Comparison of ENCODE assay signal across 16 mouse cellular contexts in genomic region chr13:39834521-39835245, GRCm38 (mm10).
DNase-seq lines count a peak whose midpoint lies in the region; ATAC-seq and TF ChIP-seq lines count a peak whose summit lies in the region.
"Had no signal": no experiment of that assay in that cellular context is flagged by ENCODE, and none has a peak within 500 bp of the region (broad histone marks: within the 10 kb centered on the region; RNA-seq: fewer than 3 reads in every experiment).

No protein-coding gene starts in this region.

- peaks cover 9% of the 10 kb centered on the region; the same call in 1 of the 2 replicates for H3K4me1 ChIP-seq in forebrain, embryonic 14.5 days (ENCODE audit: control insufficient read depth, insufficient read depth, low read length)
- H3K4me1 ChIP-seq in forebrain, embryonic 12.5 days: peaks cover 9% of the 10 kb centered on the region
- no peaks in the 10 kb centered on the region for H3K4me1 ChIP-seq in cortical plate, adult 2 months (ENCODE audit: control insufficient read depth, insufficient read depth, low read length)
- no peaks in the 10 kb centered on the region for H3K4me1 ChIP-seq in neural tube, embryonic 15.5 days
- no peaks in the 10 kb centered on the region for H3K4me1 ChIP-seq in heart, embryonic 11.5 days (ENCODE audit: control insufficient read depth, insufficient read depth, low read length)
- H3K4me1 ChIP-seq: embryonic facial prominence, embryonic 12.5 days; heart, embryonic 13.5 days; liver, embryonic 13.5 days had no signal

- no peak for TF ChIP-seq CTCF in cortical plate, adult 2 months (IDR thresholded peaks at IDR 0.05; ENCODE audit: extremely low read depth, insufficient read depth, low read length)

- ATAC-seq in forebrain, embryonic 14.5 days: peak; percentile 72
- ATAC-seq in forebrain, embryonic 12.5 days (ENCODE audit: low FRiP score): no peak
- ATAC-seq in neural tube, embryonic 15.5 days (ENCODE audit: low FRiP score): peak; percentile 55; the same call in 1 of the 2 replicates
- no peak for ATAC-seq in heart, embryonic 11.5 days (replicated peaks; ENCODE audit: insufficient number of reproducible peaks, low FRiP score, low TSS enrichment)
- ATAC-seq: lung, postnatal 0 days had no signal

- no peak overlapping the region for H3K9ac ChIP-seq in forebrain, embryonic 14.5 days (ENCODE audit: low read length)
- H3K9ac ChIP-seq in forebrain, embryonic 12.5 days: no peak overlapping the region
- H3K9ac ChIP-seq in neural tube, embryonic 15.5 days (replicated peaks): no peak overlapping the region
- no peak overlapping the region for H3K9ac ChIP-seq in heart, embryonic 11.5 days (ENCODE audit: low read depth, low read length)
- H3K9ac ChIP-seq: embryonic facial prominence, embryonic 12.5 days; heart, embryonic 13.5 days; liver, embryonic 13.5 days had no signal

- peak overlapping the region; percentile 39 for H3K4me2 ChIP-seq in forebrain, embryonic 14.5 days (ENCODE audit: low read length)
- no peak overlapping the region; the same call in 1 of the 2 replicates for H3K4me2 ChIP-seq in forebrain, embryonic 12.5 days
- H3K4me2 ChIP-seq in neural tube, embryonic 15.5 days: peak overlapping the region; percentile 36
- no peak overlapping the region for H3K4me2 ChIP-seq in heart, embryonic 11.5 days
- H3K4me2 ChIP-seq: embryonic facial prominence, embryonic 12.5 days; heart, embryonic 13.5 days; liver, embryonic 13.5 days had no signal

- no peaks in the 10 kb centered on the region for H3K9me3 ChIP-seq in forebrain, embryonic 14.5 days (replicated peaks; ENCODE audit: control insufficient read depth, low read length)
- H3K9me3 ChIP-seq in forebrain, embryonic 12.5 days: no peaks in the 10 kb centered on the region
- H3K9me3 ChIP-seq in neural tube, embryonic 15.5 days (replicated peaks): no peaks in the 10 kb centered on the region
- H3K9me3 ChIP-seq in heart, embryonic 11.5 days (replicated peaks; ENCODE audit: control insufficient read depth, low read length): no peaks in the 10 kb centered on the region
- H3K9me3 ChIP-seq: embryonic facial prominence, embryonic 12.5 days; heart, embryonic 13.5 days; liver, embryonic 13.5 days had no signal

- H3K27me3 ChIP-seq in forebrain, embryonic 14.5 days (replicated peaks; ENCODE audit: control insufficient read depth, insufficient read depth, low read length): no peaks in the 10 kb centered on the region; the same call in 1 of the 2 replicates
- peaks cover 7% of the 10 kb centered on the region for H3K27me3 ChIP-seq in forebrain, embryonic 12.5 days
- H3K27me3 ChIP-seq in neural tube, embryonic 15.5 days (replicated peaks): no peaks in the 10 kb centered on the region
- no peaks in the 10 kb centered on the region for H3K27me3 ChIP-seq in heart, embryonic 11.5 days (ENCODE audit: control insufficient read depth, insufficient read depth, low read length)
- H3K27me3 ChIP-seq: heart, embryonic 13.5 days; liver, embryonic 13.5 days had no signal

- WGBS in forebrain, embryonic 14.5 days: 21% methylated on average over 9 of the region's 9 CpGs
- 37% methylated on average over 9 of the region's 9 CpGs for WGBS in forebrain, embryonic 12.5 days
- 60% methylated on average over 9 of the region's 9 CpGs for WGBS in neural tube, embryonic 15.5 days
- 72% methylated on average over 9 of the region's 9 CpGs for whole genome bisulfite sequencing in heart, embryonic 11.5 days (ENCODE audit: insufficient replicate concordance)

- no peak for TF ChIP-seq POLR2A in cortical plate, adult 2 months (IDR thresholded peaks at IDR 0.05; ENCODE audit: extremely low read depth, insufficient read depth, low read length)

- H3K27ac ChIP-seq in forebrain, embryonic 14.5 days (ENCODE audit: low read depth, low read length): no peak overlapping the region; the same call in 1 of the 2 replicates
- no peak overlapping the region for H3K27ac ChIP-seq in forebrain, embryonic 12.5 days
- H3K27ac ChIP-seq in cortical plate, adult 2 months (ENCODE audit: insufficient read depth, low read length): no peak overlapping the region
- H3K27ac ChIP-seq in neural tube, embryonic 15.5 days (replicated peaks): no peak overlapping the region
- H3K27ac ChIP-seq in heart, embryonic 11.5 days (ENCODE audit: low read depth, low read length): no peak overlapping the region
- H3K27ac ChIP-seq: embryonic facial prominence, embryonic 12.5 days; heart, embryonic 13.5 days; liver, embryonic 13.5 days had no signal

- H3K4me3 ChIP-seq in forebrain, embryonic 14.5 days (ENCODE audit: low read depth, low read length): 0 out of 2 replicates have a peak overlapping the region, but pooled peaks have one; percentile 3
- no peak overlapping the region for H3K4me3 ChIP-seq in forebrain, embryonic 12.5 days (replicated peaks)
- H3K4me3 ChIP-seq in cortical plate, adult 2 months (ENCODE audit: insufficient read depth, low read length): peak overlapping the region; percentile 9; the same call in 1 of the 2 replicates
- H3K4me3 ChIP-seq in neural tube, embryonic 15.5 days (replicated peaks): no peak overlapping the region
- H3K4me3 ChIP-seq in heart, embryonic 11.5 days (ENCODE audit: low read depth, low read length): no peak overlapping the region
- H3K4me3 ChIP-seq: embryonic facial prominence, embryonic 12.5 days; heart, embryonic 13.5 days; liver, embryonic 13.5 days; myocyte had no signal

- DNase-seq in forebrain, embryonic 14.5 days (ENCODE audit: low spot score): peak; percentile 75
- peak; percentile 11 to 18 for DNase-seq in layer of hippocampus, postnatal 14 days (ENCODE audit: low spot score in 2 of 2)
- no peak for DNase-seq in layer of hippocampus, adult 11-12 months (ENCODE audit: low spot score)
- DNase-seq: gastrocnemius, postnatal 25 days; heart, postnatal 4 days; kidney, adult 18-20 months; kidney, postnatal 25 days; liver, embryonic 13.5 days had no signal

- H3K36me3 ChIP-seq in forebrain, embryonic 14.5 days (ENCODE audit: control insufficient read depth, insufficient read depth, low read length): no peaks in the 10 kb centered on the region
- no peaks in the 10 kb centered on the region for H3K36me3 ChIP-seq in forebrain, embryonic 12.5 days (replicated peaks)
- H3K36me3 ChIP-seq in neural tube, embryonic 15.5 days: no peaks in the 10 kb centered on the region
- H3K36me3 ChIP-seq in heart, embryonic 11.5 days (ENCODE audit: control insufficient read depth, insufficient read depth, low read length): no peaks in the 10 kb centered on the region
- H3K36me3 ChIP-seq: embryonic facial prominence, embryonic 12.5 days; heart, embryonic 13.5 days; liver, embryonic 13.5 days had no signal

Comparison
In these comparisons a context has a peak if more than half of its experiments do, and no peak if none do; other contexts are left out.
1. ATAC-seq: peak in forebrain, embryonic 14.5 days (single experiment) and neural tube, embryonic 15.5 days (single experiment); none in forebrain, embryonic 12.5 days (single experiment) and heart, embryonic 11.5 days (single experiment).
2. H3K4me2 ChIP-seq: peak in forebrain, embryonic 14.5 days (single experiment) and neural tube, embryonic 15.5 days (single experiment); none in forebrain, embryonic 12.5 days (single experiment) and heart, embryonic 11.5 days (single experiment).
3. H3K4me3 ChIP-seq: peak in forebrain, embryonic 14.5 days (single experiment) and cortical plate, adult 2 months (single experiment); none in forebrain, embryonic 12.5 days (single experiment), neural tube, embryonic 15.5 days (single experiment) and heart, embryonic 11.5 days (single experiment).